Mouse (Mus musculus) 3T3-L1 (cell line): ENCODE data around the gene Vars.
"Not testable (repeated sequence)": the region's sequence is repeated elsewhere in the genome, so short reads cannot be mapped to it uniquely, and the experiment has no call there.

Experiments used
- DNase-seq: peaks from one replicate; pipeline ENCODE4 v3.0.0-alpha.2; 2015; ENCODE audit warnings: low read depth, low spot score

Vars gene

GRCm38 (mm10) chr17:35003022-35003838, 2.4 kb downstream of the Vars start:
- no peak for DNase-seq

DNA sequence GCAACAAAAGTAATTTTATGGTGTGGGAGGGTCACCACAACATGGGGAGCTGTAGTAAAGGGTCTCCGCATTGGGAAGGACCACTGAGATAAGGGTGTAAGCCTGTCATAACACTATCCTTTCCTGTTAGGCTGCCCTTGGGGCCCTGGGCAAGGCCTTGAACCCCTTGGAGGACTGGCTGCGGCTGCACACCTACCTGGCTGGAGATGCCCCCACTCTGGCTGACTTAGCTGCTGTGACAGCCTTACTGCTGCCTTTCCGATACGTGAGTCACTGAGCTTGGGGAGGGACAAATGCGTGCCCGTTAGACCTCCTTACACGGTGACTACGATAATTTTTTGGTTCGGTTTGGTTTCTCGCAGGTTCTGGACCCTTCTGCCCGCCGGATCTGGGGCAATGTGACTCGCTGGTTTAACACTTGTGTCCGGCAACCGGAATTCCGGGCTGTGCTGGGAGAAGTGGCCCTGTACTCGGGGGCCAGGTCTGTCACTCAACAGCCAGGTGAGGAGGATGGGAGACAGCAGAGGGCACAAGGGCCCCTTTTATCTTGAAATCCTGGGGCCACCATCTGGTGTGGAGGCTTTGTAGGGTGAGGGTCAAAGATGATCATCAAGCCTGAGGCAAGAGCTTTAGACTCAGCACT, 3.4 kb downstream of the Vars start:
- no peak for DNase-seq

- no peak for DNase-seq
Measured at GRCm38 (mm10) chr17:35005158-35005557, 4.4 kb downstream of the Vars start.

DNA sequence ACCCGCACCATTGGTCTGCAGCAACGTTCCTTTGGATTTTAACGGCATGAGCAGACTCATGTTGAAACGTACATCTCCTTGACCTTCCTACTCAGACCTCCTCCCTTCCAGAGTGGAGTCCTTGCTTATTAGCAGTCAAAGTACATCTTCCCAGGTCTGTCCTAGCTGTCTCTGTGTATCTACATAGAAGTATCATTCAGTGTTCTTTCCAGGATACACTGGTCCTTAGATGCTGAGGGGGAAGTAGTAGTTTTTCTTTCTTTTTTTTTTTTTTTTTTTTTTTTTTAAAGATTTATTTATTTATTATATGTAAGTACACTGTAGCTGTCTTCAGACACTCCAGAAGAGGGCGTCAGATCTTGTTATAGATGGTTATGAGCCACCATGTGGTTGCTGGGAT, 5.1 kb downstream of the Vars start:
- not testable (repeated sequence) for DNase-seq

DNA sequence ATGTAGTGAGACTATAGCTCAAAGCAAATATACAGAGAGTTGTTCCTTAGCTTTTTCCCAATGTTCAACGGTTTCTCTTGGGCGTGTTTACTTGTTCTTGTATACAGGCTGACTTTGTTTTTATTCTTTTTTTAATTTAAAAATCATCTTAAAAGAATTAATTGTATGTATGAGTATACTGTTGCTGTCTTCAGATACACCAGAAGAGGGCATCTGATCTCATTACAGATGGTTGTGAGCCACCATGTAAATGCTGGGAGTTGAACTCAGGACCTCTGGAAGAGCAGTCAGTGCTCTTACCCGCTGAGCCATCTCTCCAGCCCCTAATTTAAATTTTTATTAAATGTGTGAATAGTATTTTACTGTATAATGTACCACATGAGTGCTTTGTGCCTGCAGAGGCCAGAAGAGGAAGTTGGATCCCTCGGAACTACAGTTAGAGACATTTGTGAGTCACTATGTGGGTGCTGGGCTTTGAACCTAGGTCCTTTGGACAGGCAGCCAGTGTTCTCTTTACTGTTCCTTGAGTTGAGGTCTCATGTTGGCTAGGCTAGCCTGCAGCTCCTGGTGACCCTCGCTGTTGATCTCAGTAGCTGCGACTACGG, 6.7 kb downstream of the Vars start:
- no peak for DNase-seq

GRCm38 (mm10) chr17:35009586-35009985, 8.8 kb downstream of the Vars start:
- DNase-seq: no peak

DNA sequence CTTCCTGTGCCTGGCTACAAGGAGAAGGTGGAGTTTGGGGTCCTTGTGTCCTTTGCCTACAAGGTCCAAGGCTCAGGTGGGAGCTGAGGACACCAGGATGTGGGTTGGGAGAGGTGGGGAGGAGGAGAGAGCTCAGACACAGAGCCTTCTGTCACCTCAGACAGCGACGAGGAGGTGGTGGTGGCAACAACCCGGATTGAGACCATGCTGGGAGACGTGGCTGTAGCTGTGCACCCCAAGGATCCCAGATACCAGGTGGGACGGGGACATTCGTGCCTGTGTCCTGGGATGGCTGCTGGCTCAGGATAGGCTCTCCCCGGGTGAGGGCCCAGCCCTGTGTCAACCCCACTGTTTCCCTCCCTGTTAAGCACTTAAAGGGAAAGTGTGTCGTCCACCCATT, 10.7 kb downstream of the Vars start:
- DNase-seq: no peak

DNA sequence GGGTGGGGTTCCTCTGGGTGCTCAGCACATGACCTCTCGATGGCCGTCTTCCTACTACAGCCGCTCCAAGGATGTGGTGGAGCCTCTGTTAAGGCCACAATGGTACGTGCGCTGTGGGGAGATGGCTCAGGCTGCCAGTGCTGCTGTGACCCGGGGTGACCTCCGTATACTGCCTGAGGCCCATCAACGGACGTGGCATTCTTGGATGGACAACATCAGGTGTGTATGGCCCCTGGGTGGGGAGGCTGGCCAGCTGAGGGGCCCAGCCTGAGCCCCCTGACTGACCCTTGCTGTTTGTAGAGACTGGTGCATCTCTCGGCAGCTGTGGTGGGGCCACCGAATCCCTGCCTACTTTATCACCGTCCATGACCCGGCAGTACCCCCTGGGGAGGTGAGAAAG, 11.6 kb downstream of the Vars start:
- no peak for DNase-seq

- DNase-seq: no peak
Measured at GRCm38 (mm10) chr17:35013221-35013620, 12.4 kb downstream of the Vars start.

DNA sequence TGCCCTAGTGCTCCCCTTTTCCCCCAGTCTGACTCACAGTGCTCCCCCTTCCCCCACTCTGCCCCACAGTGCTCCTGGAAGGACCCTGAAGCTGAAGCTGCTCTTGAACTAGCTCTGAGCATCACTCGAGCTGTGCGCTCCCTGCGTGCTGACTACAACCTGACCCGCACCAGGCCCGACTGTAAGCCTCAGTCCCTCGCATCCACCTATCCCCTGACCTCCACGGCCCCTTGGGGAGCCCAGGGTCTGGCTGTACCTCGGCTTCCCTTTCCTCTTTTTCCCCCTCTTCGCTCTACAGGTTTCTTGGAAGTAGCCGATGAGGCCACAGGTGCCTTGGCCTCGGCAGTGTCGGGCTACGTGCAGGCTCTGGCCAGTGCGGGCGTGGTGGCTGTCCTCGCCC, 14.5 kb downstream of the Vars start:
- no peak for DNase-seq

GRCm38 (mm10) chr17:35016376-35016775, 15.6 kb downstream of the Vars start, which contains the start of gene Vwa7:
Gene Vwa7, plus strand, starts transcription at chr17:35016579.
- DNase-seq: peak; percentile 63

DNA sequence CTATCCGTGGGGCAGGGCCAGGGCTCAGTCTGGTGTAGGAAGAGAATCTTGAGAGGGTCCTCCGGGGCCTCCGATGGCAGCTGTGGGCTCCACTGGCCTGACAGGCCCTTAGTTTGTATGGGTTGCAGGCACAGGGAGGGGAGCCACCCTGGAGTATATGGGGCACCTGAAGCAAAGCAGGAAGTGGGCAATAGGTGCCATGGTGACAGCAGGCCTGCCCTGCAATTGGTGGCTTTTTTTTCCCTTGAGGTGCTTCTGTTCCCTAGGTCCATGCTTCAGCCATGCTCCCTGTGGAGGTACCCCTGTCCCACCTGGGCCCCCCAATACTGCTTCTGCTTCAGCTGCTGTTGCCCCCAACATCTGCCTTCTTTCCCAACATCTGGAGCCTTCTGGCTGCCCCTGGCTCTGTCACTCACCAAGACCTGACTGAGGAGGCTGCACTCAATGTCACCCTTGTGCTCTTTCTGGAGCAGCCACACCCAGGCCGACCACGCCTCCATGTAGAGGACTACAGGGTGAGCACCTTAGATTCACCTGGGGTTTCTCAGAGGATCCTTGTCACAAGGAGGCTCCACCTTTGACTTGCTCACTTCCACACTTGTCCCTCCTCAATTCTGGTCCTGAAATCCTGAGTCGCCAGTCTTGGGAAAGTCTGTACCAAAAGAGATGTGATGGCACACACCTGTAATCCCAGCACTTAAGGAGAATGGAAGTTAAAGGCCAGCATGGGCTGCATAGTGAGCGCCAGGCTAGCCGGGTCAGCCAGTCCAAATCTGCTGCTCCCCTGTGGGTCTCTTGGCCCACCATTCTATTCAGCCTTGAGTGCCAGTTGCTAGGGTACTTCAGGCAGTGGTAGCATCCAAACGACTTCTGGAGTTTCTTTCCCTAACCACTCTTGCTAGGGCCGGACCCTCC, 16.3 kb downstream of the Vars start:
- DNase-seq: no peak

DNA sequence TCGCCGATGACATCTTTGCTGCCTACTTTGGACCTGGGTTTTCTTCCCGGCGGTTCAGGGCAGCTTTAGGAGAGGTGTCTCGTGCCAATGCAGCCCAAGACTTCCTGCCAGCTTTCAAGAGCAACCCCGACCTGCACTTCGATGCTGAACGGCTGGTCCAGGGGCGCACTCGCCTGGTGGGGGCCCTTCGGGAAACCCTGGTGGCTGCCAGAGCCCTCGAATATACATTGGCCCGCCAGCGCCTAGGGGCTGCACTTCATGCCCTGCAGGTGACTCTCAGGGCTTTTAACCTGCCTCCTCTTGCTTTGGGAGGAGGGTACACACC, 16.9 kb downstream of the Vars start:
- DNase-seq: no peak

- no peak for DNase-seq
Measured at GRCm38 (mm10) chr17:35018171-35018570, 17.4 kb downstream of the Vars start.

- no peak for DNase-seq
Measured at GRCm38 (mm10) chr17:35019894-35020293, 19.1 kb downstream of the Vars start.

DNA sequence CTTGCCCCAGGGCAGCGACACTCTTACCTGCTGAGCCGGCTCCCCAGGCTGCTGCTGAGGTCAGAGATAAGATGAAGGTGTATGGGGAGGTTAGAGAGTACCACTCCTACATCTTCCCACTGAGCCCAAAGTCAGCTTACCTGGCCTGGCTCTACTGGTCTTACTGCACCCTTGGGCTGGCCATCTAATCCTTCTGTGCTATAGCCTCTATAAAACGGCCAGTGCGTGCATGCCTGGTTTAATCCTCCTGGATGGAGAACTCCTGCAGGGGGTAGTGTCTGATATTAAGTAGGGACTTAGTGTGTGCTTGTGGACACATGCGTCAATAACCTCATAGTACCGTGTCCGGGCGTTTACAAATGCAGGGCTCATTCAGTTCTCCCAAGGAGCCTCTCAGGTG, 19.8 kb downstream of the Vars start:
- no peak for DNase-seq

GRCm38 (mm10) chr17:35021163-35021808, 20.5 kb downstream of the Vars start:
- peak; percentile 92 for DNase-seq

GRCm38 (mm10) chr17:35021842-35022477, 21.2 kb downstream of the Vars start:
- DNase-seq: no peak

DNA sequence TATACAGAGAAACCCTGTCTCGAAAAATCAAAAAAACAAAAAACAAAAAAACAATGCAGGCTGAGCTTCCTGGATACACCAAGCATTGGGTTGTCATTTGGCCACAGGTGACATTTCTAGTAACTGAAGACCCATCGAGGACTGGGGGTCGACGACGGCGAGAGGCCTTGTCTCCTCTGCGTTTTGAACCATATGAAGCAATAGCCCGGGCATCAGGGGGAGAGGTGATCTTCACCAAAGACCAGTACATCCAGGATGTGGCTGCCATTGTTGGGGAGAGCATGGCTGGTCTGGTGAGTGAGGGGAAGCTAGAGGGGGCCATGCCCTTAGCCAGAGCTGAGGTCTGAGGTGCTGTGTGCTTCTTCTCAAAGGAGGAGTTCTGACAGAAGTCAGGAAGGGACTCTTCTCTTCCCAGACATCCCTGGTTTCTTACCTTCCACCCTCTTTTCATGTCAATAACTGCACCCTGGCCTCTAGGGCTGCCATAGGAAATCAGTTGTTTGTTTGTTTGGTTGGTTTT, 21.8 kb downstream of the Vars start:
- DNase-seq: no peak

DNA sequence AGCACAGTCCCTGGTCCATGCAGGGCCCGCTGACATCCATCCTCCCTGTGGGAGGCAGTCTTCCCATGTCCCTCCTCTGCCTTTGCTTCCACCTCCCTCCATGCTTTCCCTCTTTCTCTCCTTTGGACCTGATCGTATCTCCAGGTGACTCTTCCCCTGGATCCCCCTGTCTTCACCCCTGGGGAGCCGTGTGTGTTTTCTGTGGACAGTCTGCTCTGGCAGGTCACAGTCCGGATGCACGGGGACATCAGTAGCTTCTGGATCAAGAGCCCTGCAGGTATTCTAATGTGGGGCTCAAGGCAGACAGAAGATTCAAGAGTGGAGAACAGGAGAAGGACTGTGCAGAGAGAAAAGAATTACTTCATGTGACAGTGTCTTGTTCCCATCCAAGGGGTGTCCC, 22.4 kb downstream of the Vars start:
- no peak for DNase-seq

DNA sequence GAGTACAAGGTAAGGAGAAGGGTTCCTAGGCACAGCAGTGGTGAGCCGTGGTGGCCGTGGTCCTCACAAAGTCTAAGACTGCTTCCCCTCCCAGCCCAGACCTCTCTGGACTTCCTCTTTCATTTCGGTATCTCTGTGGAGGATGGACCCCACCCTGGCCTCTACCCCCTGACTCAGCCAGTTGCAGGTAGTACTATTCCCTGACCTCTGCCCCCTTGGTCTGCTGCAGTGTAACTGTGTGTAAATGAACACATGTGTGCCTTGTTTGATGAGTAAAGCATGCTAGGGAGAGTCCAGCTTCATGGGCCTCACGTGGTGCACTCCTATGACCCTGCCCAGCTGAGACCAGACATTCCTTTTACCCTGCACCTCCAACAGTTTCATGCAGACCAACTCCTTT, 23.0 kb downstream of the Vars start:
- DNase-seq: no peak
